Mouse (Mus musculus) megakaryocyte-erythroid progenitor cell, adult 5-6 weeks (primary cell): ENCODE data around the gene Slc28a1. TPM values are rescaled to one million over a fixed set of nuclear protein-coding genes. Genes with fewer than 3 reads are reported as not detected.
"Not testable (repeated sequence)": the region's sequence is repeated elsewhere in the genome, so short reads cannot be mapped to it uniquely, and the experiment has no call there.

Source experiments
- ATAC-seq: replicated peaks from 2 replicates; pipeline ENCODE4 v1.8.0; 2016; ENCODE audit warnings: mild to moderate bottlenecking, inconsistent platforms; ENCODE audit not compliant: severe bottlenecking, poor library complexity, low FRiP score, low TSS enrichment
- total RNA-seq, 2 experiments: library from RNA; stranded (forward) in 1 of 2; stranded (reverse) in 1 of 2; fragments of 200-1000, 215-1000 nt in 1 of 2; fragments of >200 nt in 1 of 2; fragmentation: Nextera tagmentation in 1 of 2; gene quantifications; 2 replicates each; pipeline ENCODE4 v1.2.3; 2014 to 2017

The Slc28a1 gene
- total RNA-seq, 2 experiments from 2014 or later, result not detected

GRCm38 (mm10) chr7:81122808-81123207 is 8.2 kb downstream of the Slc28a1 start:
- no peak for ATAC-seq

DNA sequence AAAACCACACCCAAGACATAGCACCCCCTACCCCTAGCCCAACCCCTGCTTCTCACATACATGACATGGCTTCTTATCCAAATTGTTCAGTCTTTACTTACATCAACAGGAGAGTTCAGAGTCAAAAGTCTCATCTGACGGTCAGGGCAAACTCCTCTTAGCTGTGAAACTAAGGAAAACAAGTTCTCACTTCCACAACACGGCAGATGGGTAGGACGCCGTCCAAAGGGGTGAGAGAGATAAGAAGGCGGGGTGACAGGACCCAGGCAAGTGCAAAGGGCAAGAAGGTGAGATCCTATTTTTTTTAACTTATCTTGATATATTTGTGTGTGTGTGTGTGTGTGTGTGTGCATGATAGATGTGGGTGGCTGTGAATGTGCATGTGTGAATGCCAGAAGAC is 9.0 kb downstream of the Slc28a1 start:
- no peak for ATAC-seq

DNA sequence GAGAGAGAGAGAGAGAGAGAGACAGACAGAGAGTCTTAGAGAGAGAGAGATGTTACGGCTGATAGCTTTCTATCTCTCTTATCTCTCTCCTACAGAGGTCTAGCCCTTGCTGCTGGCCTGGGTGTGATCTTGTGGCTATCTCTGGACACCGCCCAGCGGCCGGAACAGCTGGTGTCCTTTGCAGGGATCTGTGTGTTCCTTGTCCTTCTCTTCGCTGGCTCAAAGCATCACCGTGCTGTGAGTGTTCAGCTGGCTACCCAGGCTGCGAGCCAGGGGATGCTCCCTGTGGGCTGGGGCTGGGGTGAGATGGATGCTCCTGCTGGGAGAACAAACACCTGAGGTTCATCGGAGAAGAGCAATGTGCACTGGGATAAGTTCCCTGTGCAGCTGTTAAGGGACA is 10.2 kb downstream of the Slc28a1 start:
- no peak for ATAC-seq

DNA sequence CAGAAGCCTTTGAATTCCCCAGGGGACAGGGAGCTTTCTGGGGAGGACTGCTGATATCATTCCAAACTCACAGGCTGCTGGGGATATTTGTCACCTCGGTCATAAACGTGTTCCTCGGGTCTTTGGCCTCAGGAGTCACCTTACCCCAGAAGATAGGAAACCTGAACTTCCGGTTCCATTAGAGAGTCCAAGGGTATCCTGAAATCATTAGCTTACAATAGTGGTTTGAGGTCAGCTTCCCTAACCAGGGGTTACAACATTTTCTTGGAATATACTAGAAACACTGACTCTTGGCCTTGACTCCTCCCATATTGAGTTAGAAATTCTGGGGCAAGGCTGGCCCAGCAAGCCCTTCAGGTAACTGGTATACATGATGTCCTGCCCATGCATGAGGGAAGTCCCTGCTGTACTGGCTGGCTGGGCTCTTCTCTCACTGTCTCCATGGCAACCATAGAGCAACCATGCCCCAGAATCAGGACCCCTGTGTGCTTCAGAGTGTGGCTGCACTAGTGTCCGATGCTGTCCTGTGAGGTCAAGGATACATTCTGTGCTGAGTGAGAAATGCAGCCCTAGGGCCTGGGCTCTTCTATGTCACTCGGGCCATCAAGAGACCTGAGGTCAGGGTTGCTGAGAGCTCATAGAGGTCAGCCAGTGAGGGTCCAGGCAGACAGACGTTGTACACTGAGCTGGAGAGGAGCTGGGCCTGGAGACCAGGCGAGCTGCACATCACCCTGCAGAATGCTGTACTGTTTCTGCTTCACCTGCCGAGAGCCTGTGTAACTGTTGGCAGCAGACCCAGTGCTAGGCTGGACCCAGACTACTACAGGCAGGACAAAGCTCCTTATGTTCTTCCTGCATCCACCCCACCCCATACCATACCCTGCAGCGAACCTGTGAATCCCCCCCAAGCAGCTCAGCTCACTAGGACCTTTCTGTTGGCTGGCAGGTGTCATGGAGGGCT is 10.9 kb downstream of the Slc28a1 start:
- ATAC-seq, result no peak

DNA sequence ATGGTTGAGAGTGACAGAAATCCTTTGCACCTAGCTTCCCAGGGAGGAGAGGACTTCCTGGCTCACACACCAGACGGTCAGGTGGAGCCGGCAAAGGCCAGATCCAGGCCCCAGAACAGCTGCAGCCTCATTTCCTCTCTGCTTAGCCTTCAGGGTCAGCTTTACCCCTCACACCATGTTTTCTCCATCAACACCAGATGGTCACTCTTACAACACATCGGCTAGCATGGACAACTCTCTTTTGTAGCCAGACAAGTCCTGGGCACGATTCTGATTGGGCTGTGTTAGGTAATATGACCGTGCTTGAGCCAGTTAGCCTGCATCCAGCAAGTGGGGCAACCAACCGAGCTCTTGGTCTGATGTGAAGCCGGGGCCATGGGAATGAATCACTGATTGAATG is 17.3 kb downstream of the Slc28a1 start:
- no peak for ATAC-seq

GRCm38 (mm10) chr7:81132851-81133279 is 18.3 kb downstream of the Slc28a1 start:
- ATAC-seq, result no peak

DNA sequence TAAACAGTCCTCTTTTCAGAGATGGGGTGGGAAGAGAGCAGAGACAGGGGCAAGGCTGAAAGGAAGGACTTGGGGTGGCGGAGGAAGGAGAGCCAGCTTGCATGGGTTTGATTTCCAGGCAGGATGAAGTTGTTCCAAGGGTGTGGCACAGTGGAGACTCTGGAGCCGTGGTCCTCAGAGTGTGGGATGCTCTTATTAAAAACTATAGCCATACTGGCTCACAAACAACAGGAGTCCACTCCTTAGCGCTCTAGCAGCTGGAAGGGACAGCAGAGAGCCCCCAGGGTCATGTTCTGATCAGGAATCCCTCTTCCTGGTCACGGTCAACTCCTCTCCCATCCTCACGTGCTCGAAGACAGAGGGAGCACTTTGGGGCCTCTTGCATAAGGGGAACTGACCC is 18.8 kb downstream of the Slc28a1 start:
- ATAC-seq, result no peak

DNA sequence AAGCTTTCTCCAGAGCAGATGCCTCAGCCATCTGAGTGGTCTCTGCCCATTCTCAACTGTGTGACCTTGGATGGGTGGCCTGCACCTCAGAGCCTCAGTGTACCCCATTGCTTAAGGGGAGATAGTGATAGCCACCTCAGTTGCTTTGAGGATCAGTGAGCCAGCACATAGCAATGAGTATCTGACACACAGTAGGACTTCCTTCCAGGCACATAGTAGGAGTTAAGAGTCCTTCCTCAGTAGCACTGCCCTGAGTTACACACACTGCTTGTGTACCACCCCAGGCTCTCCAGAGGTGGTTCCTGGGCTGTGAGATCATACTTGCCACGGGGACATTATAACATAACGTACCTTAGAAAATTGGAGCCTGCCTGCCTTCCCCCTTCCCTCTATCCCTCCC is 19.3 kb downstream of the Slc28a1 start:
- no peak for ATAC-seq

DNA sequence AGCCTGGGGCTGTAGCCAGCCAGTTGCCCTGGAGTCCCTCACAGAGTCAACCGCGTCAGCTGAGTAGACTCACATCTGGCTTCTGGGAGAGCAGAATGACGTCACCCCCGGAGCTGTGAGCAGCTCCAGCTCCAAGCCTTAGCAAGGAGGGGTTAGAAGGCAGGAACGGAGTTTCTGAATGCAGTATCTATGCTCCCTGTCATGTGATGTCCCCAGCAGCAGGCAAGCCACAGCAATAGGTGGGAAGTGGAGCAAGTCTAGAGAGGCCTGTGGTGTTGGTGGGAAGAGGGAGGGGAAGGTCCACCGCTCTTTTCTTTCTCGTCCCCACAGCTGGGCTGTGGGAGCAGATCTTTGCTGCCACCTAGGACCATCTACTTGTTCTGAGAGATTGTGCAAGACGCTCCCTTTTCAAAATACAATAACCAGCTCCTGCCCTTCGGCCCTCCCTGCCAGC is 20.0 kb downstream of the Slc28a1 start:
- ATAC-seq, result 0 out of 2 replicates have a peak, but pooled peaks have one; percentile 42

DNA sequence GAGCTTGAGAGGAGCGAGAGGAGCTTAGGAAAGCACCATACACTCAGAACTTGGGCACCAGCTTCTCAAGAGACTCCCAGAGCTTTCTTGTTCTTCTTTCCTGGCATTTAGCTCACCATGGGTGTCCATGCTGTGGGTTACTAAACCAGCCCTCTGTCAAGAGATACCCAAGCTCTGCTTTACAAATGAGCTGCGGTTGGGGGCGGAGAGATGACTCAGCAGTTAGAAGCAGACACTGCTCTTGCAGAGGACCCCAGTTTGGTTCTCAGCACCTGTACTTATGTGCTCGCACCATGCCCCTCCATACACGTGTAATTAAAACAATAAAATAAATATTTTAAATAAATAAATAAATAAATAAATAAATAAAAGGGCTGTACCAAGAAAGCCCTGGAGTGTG is 22.7 kb downstream of the Slc28a1 start:
- no peak for ATAC-seq

GRCm38 (mm10) chr7:81139100-81139499 is 24.5 kb downstream of the Slc28a1 start:
- no peak for ATAC-seq

DNA sequence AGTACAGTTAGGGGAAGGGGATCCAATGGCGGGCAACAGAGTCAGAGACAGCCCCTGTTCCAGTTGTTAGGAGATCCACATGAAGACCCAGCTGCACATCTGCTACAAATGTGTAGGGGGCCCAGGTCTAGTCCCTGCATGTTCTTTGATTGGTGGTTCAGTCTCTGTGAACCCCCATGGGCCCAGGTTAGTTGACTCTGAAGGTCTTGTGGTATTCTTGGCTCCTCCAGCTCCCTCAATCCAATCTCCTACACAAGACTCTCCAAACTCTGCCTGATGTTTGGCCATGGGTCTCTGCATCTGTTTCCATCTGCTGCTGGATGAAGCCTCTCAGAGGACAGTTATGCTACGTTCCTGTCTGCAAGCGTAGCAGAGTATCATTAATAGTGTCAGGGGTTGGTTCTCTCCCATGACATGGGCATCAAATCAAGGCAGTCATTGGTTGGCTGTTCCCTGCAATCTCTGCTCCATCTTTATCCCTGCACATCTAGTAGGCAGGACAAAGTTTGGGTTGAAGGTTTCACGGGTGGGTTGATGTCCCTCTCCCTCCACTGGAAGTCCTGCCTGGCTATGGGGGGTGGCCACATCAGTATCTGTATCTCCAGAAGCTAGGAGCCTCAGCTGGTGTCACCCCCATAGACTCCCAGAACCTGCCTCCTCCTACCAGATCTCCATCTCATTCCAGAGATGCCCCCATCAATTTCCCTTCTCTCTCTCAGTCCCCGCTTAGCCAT is 25.2 kb downstream of the Slc28a1 start:
- no peak for ATAC-seq

GRCm38 (mm10) chr7:81141541-81141940 is 26.9 kb downstream of the Slc28a1 start:
- ATAC-seq, result no peak

DNA sequence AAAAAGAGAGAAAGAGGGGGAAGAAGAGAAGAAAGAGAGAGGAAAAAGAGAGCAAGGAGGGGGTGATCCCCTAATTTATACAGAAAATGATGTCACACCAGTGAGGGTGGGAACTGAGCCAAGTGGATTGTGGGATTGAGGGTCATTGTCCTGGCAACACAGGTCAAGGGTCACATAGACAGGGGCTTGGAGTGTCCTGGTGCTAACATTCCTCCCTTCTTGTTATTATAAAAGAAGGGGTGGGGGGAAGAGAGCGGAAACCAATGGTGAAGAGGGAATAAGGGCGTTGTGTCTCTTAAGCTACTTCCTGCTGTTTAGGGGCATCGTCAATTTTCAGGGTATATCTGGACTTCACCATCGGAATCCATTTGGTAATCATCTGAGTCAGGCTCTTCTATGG is 28.5 kb downstream of the Slc28a1 start:
- ATAC-seq, result not testable (repeated sequence)

DNA sequence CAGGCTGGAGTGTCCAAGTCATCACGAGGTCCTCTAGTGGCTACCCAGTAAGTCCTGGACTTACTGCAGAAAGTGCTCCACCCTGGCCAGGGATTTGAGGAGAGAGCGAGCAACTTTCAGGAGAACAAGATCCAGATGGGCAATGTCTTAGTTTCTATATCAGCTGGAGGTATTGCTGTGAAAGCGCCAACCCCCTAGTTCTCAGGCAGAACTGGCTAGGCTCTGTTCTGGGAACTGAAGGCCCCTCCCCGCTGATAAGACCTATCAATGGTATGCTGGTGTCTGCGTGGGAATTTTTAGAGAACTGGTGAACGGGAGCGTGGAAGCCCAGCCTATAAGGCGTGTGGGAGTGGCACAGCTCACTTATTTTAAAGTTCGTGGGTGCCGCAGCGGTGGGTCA is 35.2 kb downstream of the Slc28a1 start:
- ATAC-seq, result no peak; the same call in 1 of the 2 replicates

- no peak for ATAC-seq
These were observed 36.6 kb downstream of the Slc28a1 start for GRCm38 (mm10) chr7:81151216-81151615.

DNA sequence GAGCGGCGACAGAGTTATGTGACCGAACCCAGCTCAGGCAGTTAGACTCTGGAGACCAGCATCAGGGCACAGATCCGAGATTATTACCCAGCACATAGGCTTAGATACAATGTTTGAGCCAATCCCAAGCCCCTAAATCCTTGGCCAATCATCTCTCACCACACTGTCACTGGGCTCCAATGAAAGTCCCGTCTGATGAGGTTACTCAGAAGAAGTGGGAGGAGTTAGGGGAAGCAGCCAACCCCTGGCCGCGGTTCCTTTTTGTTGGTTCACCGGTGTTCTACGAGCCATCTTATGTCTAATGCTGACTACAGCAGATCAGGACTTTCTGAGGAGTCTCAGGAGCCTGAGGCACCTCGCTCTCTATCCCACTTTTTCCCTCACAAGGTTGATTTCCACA is 37.7 kb downstream of the Slc28a1 start:
- ATAC-seq, result no peak

DNA sequence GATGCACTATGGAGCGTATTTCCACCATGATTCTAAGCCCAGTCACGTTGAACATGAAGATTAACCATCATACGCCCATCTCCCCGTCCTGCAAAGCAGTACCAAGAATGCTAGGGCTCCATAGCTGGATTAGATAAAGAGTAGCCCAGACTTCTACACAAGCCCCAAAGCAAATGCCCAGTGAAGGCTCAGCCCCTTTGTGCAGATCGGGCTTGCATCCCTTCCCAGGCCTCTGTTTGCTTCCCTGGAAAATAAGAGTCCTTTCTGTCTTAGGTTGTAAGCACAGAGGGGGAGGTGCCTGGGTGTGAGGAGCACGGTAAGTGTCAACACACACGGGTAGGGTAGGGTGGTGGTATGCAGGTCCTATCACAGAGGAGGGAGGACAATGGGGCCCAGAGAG is 38.2 kb downstream of the Slc28a1 start:
- ATAC-seq, result no peak

GRCm38 (mm10) chr7:81153327-81153726 is 38.7 kb downstream of the Slc28a1 start:
- no peak for ATAC-seq

GRCm38 (mm10) chr7:81154244-81154643 is 39.6 kb downstream of the Slc28a1 start:
- not testable (repeated sequence) for ATAC-seq
